Mouse (Mus musculus): ENCODE results near the gene Atp6v1d.

Gene Atp6v1d

DNA sequence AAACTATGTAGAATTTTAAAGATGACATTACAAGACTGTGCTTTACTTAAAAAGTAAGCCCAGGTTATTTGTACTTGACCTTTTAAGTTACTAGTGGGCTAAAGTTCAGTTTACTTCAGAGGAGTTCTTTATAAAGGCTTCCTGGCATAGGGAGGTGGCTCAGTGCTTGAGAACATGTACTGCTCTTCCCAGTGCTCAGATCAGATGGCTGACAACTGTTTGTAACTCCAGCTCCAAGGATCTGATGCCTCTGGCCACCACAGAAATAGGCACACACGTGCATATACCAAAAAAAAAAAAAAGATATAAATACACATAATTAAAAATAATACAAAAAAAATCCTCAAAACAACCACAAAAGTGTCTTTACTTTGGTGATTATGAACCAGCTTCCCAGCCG lies 70.6 kb downstream of the Atp6v1d start:
- DNase-seq = no peak
